Mouse (Mus musculus): Measurements from ENCODE around the gene Prrx1.

DNA sequence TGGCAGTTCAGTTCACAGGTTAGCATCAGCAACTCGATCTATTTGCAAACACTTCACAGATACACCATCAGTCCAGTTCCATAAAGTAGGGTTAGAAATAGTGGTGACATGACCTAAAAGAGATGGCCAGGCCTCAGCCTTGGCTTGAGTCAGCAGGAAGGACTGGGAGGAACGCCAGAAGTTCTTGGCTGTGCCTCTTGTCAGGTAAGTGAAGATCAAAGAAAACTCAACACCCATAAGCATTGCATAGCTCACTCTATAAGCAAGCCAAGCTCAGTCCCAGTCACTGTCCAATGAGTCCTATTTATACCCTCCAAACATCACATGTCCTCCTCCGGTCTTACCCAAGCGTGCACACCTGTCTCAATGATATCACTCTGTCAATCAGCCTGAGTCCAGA, 87.2 kb downstream of the Prrx1 start:
- TF ChIP-seq POLR2A (IDR thresholded peaks at IDR 0.05; ENCODE audit: low read depth, low read length) (no peak), CTCF (IDR thresholded peaks at IDR 0.05; ENCODE audit: borderline replicate concordance, insufficient read depth, low read length) (no peak)
